10 mouse cellular contexts compared by ENCODE assay signal in genomic region chr3:25679373-25679772, GRCm38 (mm10).
DNase-seq lines count a peak whose midpoint lies in the region; ATAC-seq lines count a peak whose summit lies in the region.
"Had no signal": no experiment of that assay in that cellular context is flagged by ENCODE, and none has a peak within 500 bp of the region (broad histone marks: within the 10 kb centered on the region; RNA-seq: fewer than 3 reads in every experiment).

No protein-coding gene starts in this region.

- H3K4me1 ChIP-seq in hindbrain, embryonic 15.5 days (replicated peaks), result no peaks in the 10 kb centered on the region
- no peaks in the 10 kb centered on the region for H3K4me1 ChIP-seq in hindbrain, embryonic 11.5 days (replicated peaks; ENCODE audit: control insufficient read depth, insufficient read depth, low read length)
- no peaks in the 10 kb centered on the region for H3K4me1 ChIP-seq in lung, embryonic 16.5 days (replicated peaks; ENCODE audit: control insufficient read depth, insufficient read depth, low read length)
- H3K4me1 ChIP-seq: limb, embryonic 15.5 days had no signal

- no peaks in the 10 kb centered on the region for H3K36me3 ChIP-seq in hindbrain, embryonic 15.5 days
- no peaks in the 10 kb centered on the region for H3K36me3 ChIP-seq in hindbrain, embryonic 11.5 days (ENCODE audit: control insufficient read depth, insufficient read depth, low read length)
- H3K36me3 ChIP-seq in lung, embryonic 16.5 days (ENCODE audit: control insufficient read depth, insufficient read depth, low read length), result no peaks in the 10 kb centered on the region
- H3K36me3 ChIP-seq: G1E; limb, embryonic 15.5 days had no signal

- H3K4me2 ChIP-seq in hindbrain, embryonic 15.5 days, result no peak overlapping the region
- no peak overlapping the region for H3K4me2 ChIP-seq in hindbrain, embryonic 11.5 days (replicated peaks; ENCODE audit: low read depth, low read length)
- H3K4me2 ChIP-seq in lung, embryonic 16.5 days (ENCODE audit: low read depth, low read length), result no peak overlapping the region
- H3K4me2 ChIP-seq: limb, embryonic 15.5 days had no signal

- H3K9me3 ChIP-seq in hindbrain, embryonic 15.5 days, result no peaks in the 10 kb centered on the region
- no peaks in the 10 kb centered on the region for H3K9me3 ChIP-seq in hindbrain, embryonic 11.5 days (ENCODE audit: control insufficient read depth, low read length)
- H3K9me3 ChIP-seq in lung, embryonic 16.5 days (ENCODE audit: control insufficient read depth, low read length), result no peaks in the 10 kb centered on the region; the same call in 1 of the 2 replicates
- H3K9me3 ChIP-seq: G1E; limb, embryonic 15.5 days had no signal

- H3K9ac ChIP-seq in hindbrain, embryonic 15.5 days, result no peak overlapping the region
- H3K9ac ChIP-seq in hindbrain, embryonic 11.5 days (ENCODE audit: low read depth, low read length), result no peak overlapping the region
- no peak overlapping the region for H3K9ac ChIP-seq in lung, embryonic 16.5 days (ENCODE audit: low read length)
- H3K9ac ChIP-seq: limb, embryonic 15.5 days had no signal

- intact Hi-C loops in heart, postnatal 25 days (cut with DNase I), result no loop called here

- peak; percentile 51; the same call in 1 of the 2 replicates for ATAC-seq in hindbrain, embryonic 15.5 days (ENCODE audit: low FRiP score, low read depth)
- no peak for ATAC-seq in hindbrain, embryonic 11.5 days (ENCODE audit: low FRiP score)
- peak; percentile 52 for ATAC-seq in lung, embryonic 16.5 days (ENCODE audit: low read depth)

- 71% methylated on average over 2 of the region's 2 CpGs for WGBS in hindbrain, embryonic 15.5 days
- 90% methylated on average over 2 of the region's 2 CpGs for WGBS in hindbrain, embryonic 11.5 days
- 49% methylated on average over 2 of the region's 2 CpGs for WGBS in lung, embryonic 16.5 days

- DNase-seq in hindbrain, embryonic 11.5 days (ENCODE audit: low spot score), result no peak
- DNase-seq in cerebellum, adult 9-11 months, result peak; percentile 39
- DNase-seq in heart, postnatal 25 days (ENCODE audit: low spot score), result peak; percentile 6
- DNase-seq in testis, postnatal 10 days (ENCODE audit: low spot score), result no peak
- DNase-seq in spleen, postnatal 10 days (ENCODE audit: low spot score in 2 of 2), result no peak
- DNase-seq: thymus, postnatal 14 days had no signal

- H3K4me3 ChIP-seq in hindbrain, embryonic 15.5 days, result no peak overlapping the region
- no peak overlapping the region for H3K4me3 ChIP-seq in hindbrain, embryonic 11.5 days (ENCODE audit: low read depth, low read length)
- no peak overlapping the region for H3K4me3 ChIP-seq in lung, embryonic 16.5 days (ENCODE audit: low read length)
- H3K4me3 ChIP-seq: limb, embryonic 15.5 days had no signal

- H3K27ac ChIP-seq in hindbrain, embryonic 15.5 days (replicated peaks), result no peak overlapping the region
- H3K27ac ChIP-seq in hindbrain, embryonic 11.5 days (ENCODE audit: low read depth, low read length), result no peak overlapping the region
- H3K27ac ChIP-seq in lung, embryonic 16.5 days (ENCODE audit: low read length), result no peak overlapping the region
- H3K27ac ChIP-seq: limb, embryonic 15.5 days had no signal

- no peaks in the 10 kb centered on the region for H3K27me3 ChIP-seq in hindbrain, embryonic 15.5 days
- no peaks in the 10 kb centered on the region for H3K27me3 ChIP-seq in hindbrain, embryonic 11.5 days (ENCODE audit: control insufficient read depth, insufficient read depth, low read length)
- no peaks in the 10 kb centered on the region for H3K27me3 ChIP-seq in lung, embryonic 16.5 days (ENCODE audit: control insufficient read depth, insufficient read depth, low read depth, low read length)
- H3K27me3 ChIP-seq: limb, embryonic 15.5 days had no signal

Comparison
In these comparisons a context has a peak if more than half of its experiments do, and no peak if none do; other contexts are left out.
1. DNase-seq: peak in cerebellum, adult 9-11 months (single experiment) and heart, postnatal 25 days (single experiment); none in hindbrain, embryonic 11.5 days (single experiment), testis, postnatal 10 days (single experiment) and spleen, postnatal 10 days (0 of 2).